Mouse (Mus musculus) G1E-ER4 (cell line): Measurements from ENCODE around the gene Bpifb9b. TPM values are rescaled to one million over a fixed set of nuclear protein-coding genes. Genes with fewer than 3 reads are reported as not detected.
"Not testable (repeated sequence)": the region's sequence is repeated elsewhere in the genome, so short reads cannot be mapped to it uniquely, and the experiment has no call there.

ENCODE experiments used
- GATA1 ChIP-seq: IDR thresholded peaks from one replicate; pipeline ENCODE4 v1.8.0; 2012; ENCODE audit warnings: low read length, inconsistent platforms
- polyA plus RNA-seq: library from polyadenylated mRNA; stranded (reverse); fragments of >175 nt; gene quantifications from 2 replicates; pipeline ENCODE4 v1.2.3, GENCODE M21; 2012

Bpifb9b gene
- not detected in 2 replicates for polyA plus RNA-seq

DNA sequence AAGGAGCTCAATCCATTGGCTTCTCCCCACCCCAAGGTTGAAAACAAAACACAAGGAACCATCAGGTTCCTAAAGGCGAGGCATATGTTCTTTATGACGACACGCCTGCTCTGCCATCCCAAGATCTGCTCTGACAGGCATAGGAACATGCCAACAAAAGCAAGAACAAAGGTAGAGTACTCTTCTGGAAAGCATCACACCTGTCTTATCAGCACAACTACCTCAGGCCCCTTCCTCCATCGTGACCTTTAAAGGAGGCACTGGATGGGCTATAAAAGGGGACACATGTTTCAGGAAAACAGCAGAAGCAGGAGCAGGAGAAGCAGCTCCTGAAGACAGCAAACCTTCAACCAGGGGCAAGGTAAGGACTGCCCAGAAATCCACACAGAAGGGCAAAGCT lies at the start of gene Bpifb9b:
Gene Bpifb9b (plus strand): TSS at position 301 of the 400 bp plus-strand sequence.
- TF ChIP-seq GATA1, result not testable (repeated sequence)

DNA sequence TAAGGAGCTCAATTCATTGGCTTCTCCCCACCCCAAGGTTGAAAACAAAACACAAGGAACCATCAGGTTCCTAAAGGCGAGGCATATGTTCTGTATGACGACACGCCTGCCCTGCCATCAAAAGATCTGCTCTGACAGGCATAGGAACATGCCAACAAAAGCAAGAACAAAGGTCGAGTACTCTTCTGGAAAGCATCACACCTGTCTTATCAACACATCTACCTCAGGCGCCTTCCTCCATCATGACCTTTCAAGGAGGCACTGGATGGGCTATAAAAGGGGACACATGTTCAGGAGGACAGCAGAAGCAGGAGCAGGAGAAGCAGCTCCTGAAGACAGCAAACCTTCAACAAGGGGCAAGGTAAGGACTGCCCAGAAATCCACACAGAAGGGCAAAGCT lies 49.5 kb upstream of the Bpifb9b start, which contains the start of gene Bpifb9a:
Gene Bpifb9a (plus strand): TSS at position 301 of the 400 bp plus-strand sequence.
- not testable (repeated sequence) for TF ChIP-seq GATA1

DNA sequence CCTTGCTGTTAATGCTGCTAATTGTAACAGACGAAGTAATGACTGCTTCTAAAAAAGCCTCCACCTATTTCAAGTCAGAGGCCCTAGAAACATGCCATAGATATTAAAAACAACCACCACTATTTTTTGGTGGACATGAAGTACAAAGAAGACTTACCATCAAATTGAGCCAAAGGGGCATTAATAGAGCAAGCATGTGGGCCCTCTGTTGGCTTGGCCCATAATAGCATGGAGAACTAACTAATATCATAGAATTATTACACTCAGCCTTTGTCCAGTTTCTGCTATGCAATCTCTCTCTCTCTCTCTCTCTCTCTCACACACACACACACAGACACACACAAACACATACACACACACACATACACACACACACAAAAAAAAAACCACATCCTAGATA lies 14.2 kb upstream of the Bpifb9b start:
- no peak for TF ChIP-seq GATA1

DNA sequence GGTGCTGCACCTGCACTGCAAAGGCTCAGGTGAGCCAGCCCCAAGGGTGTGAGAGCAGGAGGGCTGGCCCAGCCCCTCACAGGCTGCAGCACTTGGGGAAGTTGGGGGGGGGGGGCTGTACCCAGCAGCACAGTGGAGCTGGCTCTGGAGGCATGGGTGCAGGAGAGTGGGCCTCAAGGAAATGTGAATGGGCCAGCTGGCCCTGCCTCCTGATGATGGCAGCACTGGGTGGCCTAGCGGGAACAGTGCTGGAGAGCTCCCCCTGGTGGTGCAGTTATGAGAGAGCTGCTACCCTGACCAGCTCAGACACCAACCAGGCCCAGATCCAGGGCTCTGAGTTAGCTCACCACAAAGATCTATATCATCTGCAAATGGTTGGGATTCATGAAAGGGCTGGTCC lies 6.5 kb upstream of the Bpifb9b start:
- no peak for TF ChIP-seq GATA1

DNA sequence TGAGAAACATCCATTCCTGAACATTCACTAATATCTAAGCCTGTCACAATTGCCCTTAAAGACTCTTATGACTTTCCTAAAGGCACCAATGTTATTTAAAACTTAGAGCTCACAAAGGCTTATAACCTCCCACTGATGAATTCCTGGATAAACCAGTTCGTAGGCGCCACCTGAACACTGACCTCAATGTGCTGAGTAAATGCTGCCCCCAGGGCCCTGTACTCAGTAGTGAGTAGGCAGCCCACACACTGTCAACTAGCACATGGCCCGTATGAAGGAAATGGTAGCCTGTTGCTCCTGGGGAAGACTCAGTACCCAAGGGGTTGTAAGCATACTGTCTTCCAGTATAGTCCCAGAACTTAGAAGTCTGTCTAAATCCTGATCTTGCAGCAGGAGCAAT lies 5.3 kb upstream of the Bpifb9b start:
- no peak for TF ChIP-seq GATA1

DNA sequence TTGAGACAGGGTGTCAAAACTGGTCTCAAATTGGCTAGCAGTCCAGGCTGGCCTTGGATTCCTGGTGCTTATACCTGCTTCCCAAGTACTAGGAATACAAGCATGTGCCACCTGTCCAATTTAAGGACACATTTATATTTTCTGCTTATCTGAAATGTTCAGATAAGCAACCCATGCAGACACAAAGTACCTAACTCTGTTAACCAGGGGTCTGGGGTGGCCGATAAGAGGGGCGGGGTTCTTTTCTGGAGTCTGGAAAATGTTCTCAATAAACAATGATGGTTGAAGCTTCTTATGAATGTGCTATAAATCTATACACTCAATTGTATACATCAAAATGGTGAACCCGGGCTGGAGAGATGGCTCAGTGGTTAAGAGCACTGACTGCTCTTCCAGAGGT lies 19.8 kb downstream of the Bpifb9b start:
- no peak for TF ChIP-seq GATA1

DNA sequence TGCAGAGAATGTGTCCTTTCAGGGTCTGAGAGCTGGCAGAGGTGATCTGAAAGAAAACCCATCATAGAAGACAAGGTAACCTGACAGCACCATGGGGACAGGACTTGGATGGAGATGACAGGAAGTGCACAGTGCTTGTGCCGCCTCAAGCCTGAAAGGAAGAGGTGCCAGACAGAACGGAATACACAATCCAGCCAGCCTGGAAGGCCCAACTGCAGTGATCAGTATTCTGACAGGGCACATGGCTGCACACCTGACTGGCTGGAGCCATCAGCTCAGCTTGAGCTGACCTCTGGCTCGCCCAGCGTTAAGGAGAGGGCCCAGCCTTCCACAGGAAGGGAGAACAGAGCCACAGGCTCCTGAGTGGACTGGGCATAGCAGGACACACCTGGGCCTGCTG lies 28.5 kb downstream of the Bpifb9b start:
- TF ChIP-seq GATA1, result no peak

DNA sequence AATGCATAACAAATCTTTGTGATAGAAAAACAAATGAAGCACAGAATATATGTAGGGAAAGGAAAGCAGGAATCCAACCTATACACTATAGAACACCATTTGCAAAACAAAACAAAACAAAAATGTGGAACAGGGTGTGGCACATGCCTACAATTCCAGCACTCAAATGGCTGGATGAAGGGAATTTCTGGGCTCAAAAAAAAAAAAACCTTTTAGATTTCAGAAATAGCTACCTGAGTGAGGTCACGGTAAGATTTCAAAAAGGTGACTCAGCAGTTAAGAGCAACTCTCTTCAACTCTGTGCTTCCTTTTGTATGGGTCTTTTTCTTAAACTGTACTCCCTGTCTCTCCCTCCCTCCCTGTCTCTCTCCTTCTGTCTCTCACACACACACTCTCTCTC lies 31.1 kb downstream of the Bpifb9b start:
- TF ChIP-seq GATA1, result no peak

DNA sequence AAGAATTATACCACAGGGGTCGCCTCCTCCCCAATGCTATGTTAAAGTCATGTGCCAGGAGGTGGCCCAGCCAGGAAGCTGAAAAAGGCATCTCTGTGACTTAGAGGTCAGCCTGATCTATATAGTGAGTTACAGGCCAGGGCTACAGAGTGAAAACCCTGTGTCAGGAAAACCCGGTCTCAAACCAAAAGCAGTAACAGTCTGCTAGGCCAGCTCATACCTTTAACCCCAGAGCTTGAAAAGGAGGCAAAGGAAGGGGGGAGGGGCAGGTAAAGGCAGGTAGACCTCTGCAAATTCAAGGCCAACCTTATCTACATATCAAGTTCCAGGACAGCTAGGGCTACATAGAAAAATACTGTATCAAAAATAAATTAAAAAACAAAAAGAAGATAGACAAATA lies 32.3 kb downstream of the Bpifb9b start:
- TF ChIP-seq GATA1, result no peak

DNA sequence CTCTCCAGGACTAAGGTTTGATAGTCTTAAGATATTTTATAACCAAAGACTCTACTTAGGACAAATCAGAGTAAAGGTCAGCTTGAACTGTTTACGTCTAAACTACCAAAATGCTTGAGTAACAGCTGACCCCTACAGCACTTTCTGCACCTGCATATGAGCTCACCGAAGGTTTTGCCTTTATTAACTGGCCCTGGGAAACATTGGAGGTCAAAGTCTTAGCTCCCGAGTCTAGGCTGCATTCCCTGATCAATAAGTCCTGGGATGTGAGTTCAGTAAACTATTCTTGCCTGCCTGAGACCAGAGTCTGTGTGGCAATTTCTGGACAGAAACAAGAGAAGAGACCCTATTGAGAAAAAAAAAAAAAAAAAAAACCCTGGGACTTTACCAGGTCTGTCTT lies 41.1 kb downstream of the Bpifb9b start:
- TF ChIP-seq GATA1, result no peak

DNA sequence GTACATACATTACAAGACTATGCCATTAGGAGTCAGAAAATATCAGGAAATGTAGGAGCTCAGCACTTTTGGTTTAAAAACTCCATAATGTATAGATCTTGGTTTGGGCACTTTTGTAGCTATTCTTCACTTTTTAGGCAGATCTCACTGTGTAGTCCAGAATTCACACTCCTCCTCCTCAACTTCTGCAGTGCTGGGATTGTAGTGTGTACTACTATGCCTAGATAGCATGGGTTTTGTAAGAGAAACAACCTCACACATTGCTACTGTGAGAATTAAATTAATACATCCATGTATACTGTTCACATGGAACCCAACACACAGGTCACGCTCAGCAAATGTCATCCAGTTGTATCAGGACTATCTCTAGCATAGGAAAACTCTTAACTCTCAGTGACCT lies 60.5 kb downstream of the Bpifb9b start:
- no peak for TF ChIP-seq GATA1

Other genes with a start within 250 kb of the Bpifb9b start
- not detected in 2 replicates for gene Bpifa3, start 176.9 kb upstream of the Bpifb9b start, polyA plus RNA-seq
- not detected in 2 replicates for gene Bpifa1, start 164.3 kb upstream of the Bpifb9b start, polyA plus RNA-seq
- gene Bpifa5, start 144.6 kb upstream of the Bpifb9b start, polyA plus RNA-seq, result not detected in 2 replicates
- gene Bpifb1, start 116.4 kb upstream of the Bpifb9b start, polyA plus RNA-seq, result not detected in 2 replicates
- gene Bpifb5, start 83.5 kb upstream of the Bpifb9b start, polyA plus RNA-seq, result not detected in 2 replicates
- gene Bpifb9a, start 49.4 kb upstream of the Bpifb9b start, polyA plus RNA-seq, result not detected in 2 replicates
- gene Cdk5rap1, start 65.8 kb downstream of the Bpifb9b start, polyA plus RNA-seq, result 0.73 and 1.9 TPM in 2 replicates
- not detected in 2 replicates for gene Snta1, start 100.9 kb downstream of the Bpifb9b start, polyA plus RNA-seq
- 8.8 and 12.1 TPM in 2 replicates for gene Cbfa2t2, start 129.3 kb downstream of the Bpifb9b start, polyA plus RNA-seq
- gene 1700003F12Rik, start 239.9 kb downstream of the Bpifb9b start, polyA plus RNA-seq, result 0.27 TPM in 1 of 2 replicates, not detected in the other
- gene Actl10, start 244.5 kb downstream of the Bpifb9b start, polyA plus RNA-seq, result 0.06 TPM in 1 of 2 replicates, not detected in the other